Mouse (Mus musculus) G1E-ER4 (cell line): ENCODE results near the gene Mthfd2l. TPM values are rescaled to one million over a fixed set of nuclear protein-coding genes. Genes with fewer than 3 reads are reported as not detected.

ENCODE experiments used
- GATA1 ChIP-seq: IDR thresholded peaks from one replicate; pipeline ENCODE4 v1.8.0; 2012; ENCODE audit warnings: low read length, inconsistent platforms
- polyA plus RNA-seq: library from polyadenylated mRNA; stranded (reverse); fragments of >175 nt; gene quantifications from 2 replicates; pipeline ENCODE4 v1.2.3, GENCODE M21; 2012

Gene Mthfd2l
- polyA plus RNA-seq, 1 experiment: 12.9 TPM

DNA sequence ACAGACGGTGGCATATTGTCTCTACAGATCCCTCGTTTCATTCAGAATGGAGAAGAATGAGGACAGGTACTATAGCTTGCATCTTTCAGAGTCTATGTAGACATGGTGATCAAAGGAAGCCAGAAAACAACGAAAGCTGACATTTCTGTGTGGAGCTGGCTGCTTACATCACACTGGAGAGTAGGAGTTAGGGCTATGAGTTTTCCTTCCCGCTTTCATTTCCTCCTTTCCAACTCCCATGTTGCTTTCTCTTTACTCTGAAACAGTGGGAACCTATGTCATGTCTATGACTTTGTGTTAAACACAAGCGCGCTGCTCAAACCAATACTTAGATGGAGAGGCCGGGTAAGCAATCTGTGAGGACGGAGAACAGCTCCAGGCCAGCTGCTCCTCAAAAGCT is 69.0 kb downstream of the Mthfd2l start:
- no peak for TF ChIP-seq GATA1

- TF ChIP-seq GATA1: no peak
Observed at GRCm38 (mm10) chr5:91015216-91015615, 84.3 kb downstream of the Mthfd2l start.

DNA sequence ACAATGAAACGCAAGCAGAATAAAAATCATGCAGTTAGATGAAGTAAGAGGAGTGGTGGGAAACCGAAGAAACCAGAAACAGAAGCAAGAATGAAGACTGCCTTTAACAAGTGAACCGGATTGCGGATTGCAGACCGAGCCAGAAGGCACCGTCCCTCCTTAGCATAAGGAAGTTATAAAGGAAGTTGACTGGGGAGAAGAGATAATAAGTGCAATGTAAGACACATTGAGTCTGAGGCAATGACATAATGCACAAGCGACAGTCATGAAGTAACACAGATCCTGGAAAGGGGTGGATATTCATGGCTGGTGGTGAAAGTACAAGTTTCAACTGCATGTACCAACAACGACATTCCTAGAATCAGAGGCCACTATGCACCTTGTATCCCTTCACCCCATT is 92.2 kb downstream of the Mthfd2l start:
- TF ChIP-seq GATA1: no peak

DNA sequence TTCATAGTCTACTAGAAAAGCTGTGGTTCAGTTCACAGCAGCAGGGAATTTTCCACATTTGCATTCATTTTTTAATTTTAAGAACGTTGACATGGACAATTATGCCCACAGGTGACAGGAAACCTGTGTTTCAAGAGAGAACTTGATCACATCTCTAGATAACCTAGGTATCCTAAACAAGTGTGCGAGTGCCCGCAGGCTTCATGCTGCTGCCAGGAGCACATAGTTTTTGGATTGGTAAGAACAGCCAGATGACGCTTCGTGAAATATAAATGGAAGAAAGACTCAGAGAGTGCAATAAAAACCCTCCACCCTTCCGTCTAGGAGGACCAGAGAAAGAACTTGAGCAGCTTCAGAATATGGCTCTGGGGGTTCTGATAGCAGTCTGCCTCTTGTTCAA is 96.2 kb downstream of the Mthfd2l start, which contains the start of gene Epgn:
Gene Epgn, plus strand, starts transcription at position 301 of the 400 bp plus-strand sequence.
- TF ChIP-seq GATA1: no peak

GRCm38 (mm10) chr5:91027840-91028239 is 96.9 kb downstream of the Mthfd2l start:
- no peak for TF ChIP-seq GATA1

DNA sequence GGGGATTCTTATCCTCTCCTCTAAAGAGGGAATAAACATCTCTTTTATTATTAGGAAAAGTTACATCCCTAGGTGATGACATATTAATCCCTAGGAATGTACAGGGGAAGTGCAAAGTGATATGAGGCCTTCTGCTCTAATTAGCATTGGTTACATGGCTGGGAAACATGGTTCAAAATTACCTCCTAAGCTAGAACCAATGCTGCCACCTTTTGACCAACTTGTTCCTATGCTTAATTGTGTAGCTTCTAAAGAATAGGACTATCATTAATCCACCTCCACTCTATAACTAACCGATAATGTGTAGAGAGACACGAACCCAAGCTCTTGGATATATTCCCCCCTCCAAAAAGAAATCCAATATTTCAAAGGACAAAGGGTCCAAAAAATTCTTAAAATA is 99.7 kb downstream of the Mthfd2l start:
- TF ChIP-seq GATA1: no peak

GRCm38 (mm10) chr5:91035341-91035740 is 104.4 kb downstream of the Mthfd2l start:
- TF ChIP-seq GATA1: no peak

- no peak for TF ChIP-seq GATA1
Observed at GRCm38 (mm10) chr5:91036628-91037027, 105.7 kb downstream of the Mthfd2l start.

GRCm38 (mm10) chr5:91037756-91038155 is 106.8 kb downstream of the Mthfd2l start:
- TF ChIP-seq GATA1: no peak

DNA sequence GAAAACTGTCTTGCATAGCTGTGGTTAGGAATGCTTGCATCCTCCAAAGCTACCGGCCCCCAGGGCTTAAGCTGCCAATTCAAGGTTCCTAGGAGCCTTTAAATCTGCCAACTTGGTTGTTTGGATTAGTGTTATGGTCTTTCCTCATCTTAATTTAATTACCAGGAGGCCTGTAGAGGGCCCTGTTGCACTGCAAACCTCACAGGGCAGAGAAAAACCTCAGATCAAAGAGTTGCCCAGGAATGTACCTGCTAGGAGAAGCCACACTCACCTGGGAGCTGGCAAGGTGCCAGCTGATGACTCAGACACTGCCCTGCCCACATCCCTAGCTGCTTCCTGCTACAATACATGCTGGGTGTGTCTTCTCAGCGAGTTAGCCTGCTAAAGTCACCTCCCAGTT is 107.6 kb downstream of the Mthfd2l start:
- no peak for TF ChIP-seq GATA1

- no peak for TF ChIP-seq GATA1
Observed at GRCm38 (mm10) chr5:91038963-91039362, 108.0 kb downstream of the Mthfd2l start.

GRCm38 (mm10) chr5:91047987-91048386 is 117.1 kb downstream of the Mthfd2l start:
- no peak for TF ChIP-seq GATA1

DNA sequence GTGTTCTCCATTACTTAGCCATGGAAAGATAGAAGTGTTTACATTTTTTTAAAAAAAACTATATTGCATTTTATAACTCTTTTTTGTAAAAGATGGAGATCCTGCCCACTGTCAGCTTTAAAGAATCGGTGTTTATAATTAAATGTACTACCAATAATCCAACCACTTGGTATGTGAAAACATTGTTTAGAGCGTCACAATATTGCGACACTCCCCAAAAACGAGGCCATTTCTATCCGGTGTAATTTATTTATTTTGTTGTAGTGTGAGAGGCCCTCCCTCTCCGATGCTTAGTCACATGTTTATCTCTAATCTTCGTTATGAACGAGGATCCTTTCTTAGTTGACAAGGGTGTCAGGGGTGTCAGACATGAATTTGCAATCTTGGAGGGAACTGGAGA is 117.5 kb downstream of the Mthfd2l start:
- no peak for TF ChIP-seq GATA1

Other genes starting within 250 kb of the Mthfd2l start
- not detected in 2 replicates for gene Cxcl5, start 171.8 kb upstream of the Mthfd2l start, polyA plus RNA-seq
- gene Ppbp, start 162.6 kb upstream of the Mthfd2l start, polyA plus RNA-seq: not detected in 2 replicates
- gene Pf4, start 158.7 kb upstream of the Mthfd2l start, polyA plus RNA-seq: 1.2 and 2.2 TPM in 2 replicates
- 0.05 TPM in 1 of 2 replicates, not detected in the other for gene Cxcl3, start 145.0 kb upstream of the Mthfd2l start, polyA plus RNA-seq
- not detected in 2 replicates for gene Cxcl15, start 136.6 kb upstream of the Mthfd2l start, polyA plus RNA-seq
- gene Cxcl1, start 39.9 kb upstream of the Mthfd2l start, polyA plus RNA-seq: not detected in 2 replicates
- not detected in 2 replicates for gene Cxcl2, start 27.2 kb upstream of the Mthfd2l start, polyA plus RNA-seq
- not detected in 2 replicates for gene Epgn, start 96.3 kb downstream of the Mthfd2l start, polyA plus RNA-seq
- not detected in 2 replicates for gene Ereg, start 143.5 kb downstream of the Mthfd2l start, polyA plus RNA-seq
- not detected in 2 replicates for gene Areg, start 208.5 kb downstream of the Mthfd2l start, polyA plus RNA-seq